Mouse (Mus musculus): ENCODE measurements at regions not wholly inside any gene's neighbourhood (a gene's known extent, or its start where the extent isn't known, plus 50 kb on each side); places are given as distances from the start of the nearest gene placed in this dataset.

GRCm38 (mm10) chr11:64369516-64369915 is 65.6 kb upstream of the Hs3st3a1 start:
- peak; percentile 38 for DNase-seq

GRCm38 (mm10) chr11:64335456-64335855 is 99.7 kb upstream of the Hs3st3a1 start:
- no peak for DNase-seq

GRCm38 (mm10) chr11:64332406-64332805 is 102.7 kb upstream of the Hs3st3a1 start:
- no peak for DNase-seq

GRCm38 (mm10) chr11:64331811-64332210 is 103.3 kb upstream of the Hs3st3a1 start:
- peak; percentile 29 for DNase-seq

- no peak for DNase-seq
Observed at GRCm38 (mm10) chr11:64329129-64329528, 106.0 kb upstream of the Hs3st3a1 start.

GRCm38 (mm10) chr11:64327771-64328170 is 107.4 kb upstream of the Hs3st3a1 start:
- DNase-seq = no peak

- DNase-seq = no peak
Observed at GRCm38 (mm10) chr11:64326646-64327045, 108.5 kb upstream of the Hs3st3a1 start.

GRCm38 (mm10) chr11:64321900-64322425 is 113.2 kb upstream of the Hs3st3a1 start:
- DNase-seq = no peak

GRCm38 (mm10) chr11:64317458-64317857 is 117.7 kb upstream of the Hs3st3a1 start:
- no peak for DNase-seq

GRCm38 (mm10) chr11:64314997-64315396 is 120.1 kb upstream of the Hs3st3a1 start:
- no peak for DNase-seq

GRCm38 (mm10) chr11:64313241-64313640 is 121.9 kb upstream of the Hs3st3a1 start:
- DNase-seq = no peak

GRCm38 (mm10) chr11:64309881-64310280 is 125.3 kb upstream of the Hs3st3a1 start:
- DNase-seq = no peak

GRCm38 (mm10) chr11:64297825-64298224 is 137.3 kb upstream of the Hs3st3a1 start:
- DNase-seq = no peak

GRCm38 (mm10) chr11:64288236-64288635 is 146.9 kb upstream of the Hs3st3a1 start:
- no peak for DNase-seq

GRCm38 (mm10) chr11:64287499-64287898 is 147.6 kb upstream of the Hs3st3a1 start:
- DNase-seq = no peak

GRCm38 (mm10) chr11:64281781-64282180 is 153.4 kb upstream of the Hs3st3a1 start:
- DNase-seq = no peak

- DNase-seq = no peak
Observed at GRCm38 (mm10) chr11:64278259-64279003, 156.7 kb upstream of the Hs3st3a1 start.

GRCm38 (mm10) chr11:64273726-64274125 is 161.4 kb upstream of the Hs3st3a1 start:
- DNase-seq = no peak

GRCm38 (mm10) chr11:64273214-64273613 is 161.9 kb upstream of the Hs3st3a1 start:
- no peak for DNase-seq

GRCm38 (mm10) chr11:64268121-64268520 is 167.0 kb upstream of the Hs3st3a1 start:
- DNase-seq = no peak

GRCm38 (mm10) chr11:64267547-64267946 is 167.6 kb upstream of the Hs3st3a1 start:
- no peak for DNase-seq

GRCm38 (mm10) chr11:64253517-64254385 is 174.5 kb upstream of the Cox10 start:
- DNase-seq = no peak

GRCm38 (mm10) chr11:64236873-64237272 is 157.6 kb upstream of the Cox10 start:
- DNase-seq = no peak

- DNase-seq = no peak
Observed at GRCm38 (mm10) chr11:64230071-64230470, 150.8 kb upstream of the Cox10 start.
